Mouse (Mus musculus) adrenal gland, postnatal 4 days (tissue): Measurements from ENCODE around the gene Krtap3-1. TPM values are rescaled to one million over a fixed set of nuclear protein-coding genes. Genes with fewer than 3 reads are reported as not detected.
"Not testable (repeated sequence)": the region's sequence is repeated elsewhere in the genome, so short reads cannot be mapped to it uniquely, and the experiment has no call there.

Source experiments
- DNase-seq, 2 experiments: peaks; one replicate each; pipeline ENCODE4 v3.0.0; 2021 to 2022; ENCODE audit warnings: low spot score in 2 of 2, mixed read lengths in 2 of 2
- long read RNA-seq, 2 experiments: library from polyadenylated mRNA; stranded (forward); transcript quantifications; one replicate each; pipeline ENCODE4 v2.0.0; 2021
- total RNA-seq, 2 experiments: library from RNA; stranded (reverse); gene quantifications; 2 replicates each; pipeline ENCODE4 v1.2.3; 2021

Krtap3-1 gene
- total RNA-seq = not detected
- long read RNA-seq, experiment 1 = 0 reads
- long read RNA-seq, experiment 2 = 0 reads

- no peak for DNase-seq
These were observed at the start of gene Krtap3-1 for GRCm38 (mm10) chr11:99566530-99566929. TSS of gene Krtap3-1 (minus strand) at chr11:99566630.

- no peak for DNase-seq
These were observed 48.5 kb upstream of the Krtap3-1 start, which contains the start of gene Krtap2-4 for GRCm38 (mm10) chr11:99614796-99615363. TSS of gene Krtap2-4 (minus strand) at chr11:99614846.

- not testable (repeated sequence) for DNase-seq
These were observed 43.7 kb upstream of the Krtap3-1 start, which contains the start of gene Gm11937 for GRCm38 (mm10) chr11:99610089-99610488. TSS of gene Gm11937 (minus strand) at chr11:99610189.

GRCm38 (mm10) chr11:99609126-99609525, 42.7 kb upstream of the Krtap3-1 start:
- DNase-seq = no peak

- DNase-seq = not testable (repeated sequence)
These were observed 36.8 kb upstream of the Krtap3-1 start, which contains the start of gene Gm11938 for GRCm38 (mm10) chr11:99603208-99603607. TSS of gene Gm11938 (minus strand) at chr11:99603308.

- not testable (repeated sequence) for DNase-seq
These were observed 31.3 kb upstream of the Krtap3-1 start, which contains the start of gene Krtap9-3 for GRCm38 (mm10) chr11:99597742-99598141. TSS of gene Krtap9-3 (minus strand) at chr11:99598105.

- no peak for DNase-seq
These were observed 24.6 kb upstream of the Krtap3-1 start, which contains the start of gene Krtap1-3 for GRCm38 (mm10) chr11:99590981-99591380. TSS of gene Krtap1-3 (minus strand) at chr11:99591339.

GRCm38 (mm10) chr11:99585096-99585495, 18.7 kb upstream of the Krtap3-1 start:
- DNase-seq = no peak

- DNase-seq = no peak
These were observed 16.8 kb upstream of the Krtap3-1 start, which contains the start of gene Krtap1-4 for GRCm38 (mm10) chr11:99583245-99583704. TSS of gene Krtap1-4 (minus strand) at chr11:99583654.

- DNase-seq = no peak
These were observed 15.1 kb upstream of the Krtap3-1 start for GRCm38 (mm10) chr11:99581564-99581963.

- no peak for DNase-seq
These were observed 14.6 kb upstream of the Krtap3-1 start for GRCm38 (mm10) chr11:99581051-99581450.

GRCm38 (mm10) chr11:99580636-99581035, 14.2 kb upstream of the Krtap3-1 start, which contains the start of gene Krtap1-5:
TSS of gene Krtap1-5 (minus strand) at chr11:99581016.
- DNase-seq = no peak

GRCm38 (mm10) chr11:99574106-99574505, 7.7 kb upstream of the Krtap3-1 start:
- peak; percentile 32 to 35 for DNase-seq

- no peak for DNase-seq
These were observed 6.7 kb upstream of the Krtap3-1 start for GRCm38 (mm10) chr11:99573164-99573563.

GRCm38 (mm10) chr11:99562580-99562979, 3.9 kb downstream of the Krtap3-1 start:
- no peak for DNase-seq

- no peak for DNase-seq
These were observed 7.1 kb downstream of the Krtap3-1 start, which contains the start of gene Gm11939 for GRCm38 (mm10) chr11:99559366-99559765. TSS of gene Gm11939 (minus strand) at chr11:99559466.

GRCm38 (mm10) chr11:99557976-99558745, 8.3 kb downstream of the Krtap3-1 start:
- DNase-seq = no peak

GRCm38 (mm10) chr11:99556753-99557152, 9.7 kb downstream of the Krtap3-1 start, which contains the start of gene Krtap3-2:
TSS of gene Krtap3-2 (minus strand) at chr11:99556853.
- DNase-seq = no peak

- no peak for DNase-seq
These were observed 10.2 kb downstream of the Krtap3-1 start for GRCm38 (mm10) chr11:99556195-99556594.

- DNase-seq = no peak
These were observed 15.7 kb downstream of the Krtap3-1 start, which contains the start of gene Krtap3-3 for GRCm38 (mm10) chr11:99550765-99551164. TSS of gene Krtap3-3 (minus strand) at chr11:99550865.

GRCm38 (mm10) chr11:99547892-99548291, 18.5 kb downstream of the Krtap3-1 start:
- DNase-seq = no peak
